Mouse (Mus musculus): Measurements from ENCODE around the gene Cfap299.

Cfap299 gene

DNA sequence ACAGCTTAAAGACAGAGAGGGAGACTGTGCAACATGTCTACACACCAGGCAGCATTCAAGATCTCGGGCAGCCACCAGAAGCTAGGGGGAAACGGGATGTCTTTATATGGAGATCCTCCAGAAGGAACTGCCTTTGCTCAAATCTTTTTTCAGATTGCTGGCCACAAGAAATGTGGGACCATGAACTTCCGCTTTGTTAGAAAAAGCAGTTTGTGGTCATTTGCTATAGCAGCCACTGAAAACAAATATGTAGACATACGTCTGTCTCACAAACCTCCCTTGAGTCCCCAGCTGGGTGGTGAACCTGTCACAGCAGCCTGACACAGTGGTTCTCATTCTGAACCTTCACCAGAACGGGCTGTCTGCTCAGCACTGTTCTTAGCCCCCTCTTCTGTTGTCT lies 363.0 kb downstream of the Cfap299 start:
- DNase-seq, result no peak

DNA sequence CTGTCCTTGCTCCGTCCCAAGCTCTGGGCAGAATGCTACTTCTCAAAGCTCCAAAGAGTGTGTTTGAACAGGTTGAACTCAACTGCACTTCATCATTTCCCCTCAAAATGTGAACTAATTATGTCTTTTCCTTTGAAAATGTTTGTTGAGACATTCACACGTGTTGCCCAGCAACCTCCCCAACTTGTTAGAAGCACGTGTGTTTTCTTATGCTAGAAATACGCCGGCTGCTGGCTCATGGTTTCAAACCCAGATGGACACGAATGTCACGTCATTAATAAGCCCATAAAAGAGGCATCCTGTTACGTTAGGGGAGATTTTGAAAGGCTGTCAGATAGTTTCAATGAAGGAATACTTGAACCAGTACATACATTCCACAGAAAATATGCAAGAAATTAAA lies 367.2 kb downstream of the Cfap299 start:
- DNase-seq, result no peak

DNA sequence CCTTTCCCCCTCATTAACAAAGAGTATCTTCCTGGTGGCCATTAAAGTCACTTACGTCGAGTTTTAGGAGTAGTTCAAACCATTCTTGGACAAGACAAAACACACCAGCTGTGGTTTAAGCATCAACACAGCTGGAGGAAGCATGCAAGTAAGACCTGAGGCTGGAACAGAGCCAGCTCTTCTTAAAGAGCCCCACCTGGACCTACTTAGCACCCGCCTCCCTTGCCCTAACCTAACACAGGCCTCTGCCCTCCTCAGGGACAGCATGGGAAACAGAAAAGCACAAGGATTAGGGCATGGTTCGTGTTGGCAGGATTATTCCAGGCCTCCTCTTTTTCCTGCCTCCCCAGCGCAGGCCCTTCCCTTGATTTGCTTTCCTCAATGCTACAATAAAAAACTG lies 374.9 kb downstream of the Cfap299 start:
- no peak for DNase-seq

DNA sequence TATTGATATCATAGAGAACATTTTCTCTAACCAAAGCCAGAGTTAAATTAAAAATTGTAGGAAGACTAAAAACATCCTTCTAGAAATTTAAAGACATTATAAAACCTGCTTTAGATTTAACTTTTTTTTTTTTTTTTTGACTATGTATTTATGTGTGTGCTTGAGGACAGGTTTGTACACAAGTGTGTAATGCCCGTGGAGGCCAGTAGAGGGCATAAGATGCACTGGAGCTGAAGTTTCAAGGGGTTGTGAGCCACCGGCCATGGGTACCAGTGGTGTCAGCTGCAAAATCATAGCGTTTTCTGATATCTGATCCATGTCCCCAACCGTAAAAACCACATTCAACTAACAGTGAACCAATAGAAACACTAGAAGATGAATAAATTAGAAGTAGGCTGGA lies 377.5 kb downstream of the Cfap299 start:
- DNase-seq, result no peak

DNA sequence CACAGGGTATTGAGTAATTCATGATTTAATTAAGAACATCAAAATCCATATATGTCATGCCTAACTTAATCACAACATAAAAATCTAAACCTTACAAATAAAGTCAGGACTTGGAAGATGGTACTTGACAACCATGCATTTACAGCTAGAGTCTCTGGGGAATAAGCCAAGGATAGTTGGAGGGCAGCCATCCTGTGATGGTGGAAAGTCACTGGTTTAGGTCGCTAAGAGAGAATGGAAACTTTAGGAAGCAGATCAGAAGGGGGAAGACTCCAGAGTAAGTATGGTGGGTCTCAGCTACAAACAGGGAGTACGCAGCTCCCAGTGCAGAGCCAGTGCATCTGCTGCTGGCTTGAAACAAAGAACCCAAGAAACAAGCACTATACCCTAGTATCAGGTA lies 386.3 kb downstream of the Cfap299 start:
- no peak for DNase-seq

DNA sequence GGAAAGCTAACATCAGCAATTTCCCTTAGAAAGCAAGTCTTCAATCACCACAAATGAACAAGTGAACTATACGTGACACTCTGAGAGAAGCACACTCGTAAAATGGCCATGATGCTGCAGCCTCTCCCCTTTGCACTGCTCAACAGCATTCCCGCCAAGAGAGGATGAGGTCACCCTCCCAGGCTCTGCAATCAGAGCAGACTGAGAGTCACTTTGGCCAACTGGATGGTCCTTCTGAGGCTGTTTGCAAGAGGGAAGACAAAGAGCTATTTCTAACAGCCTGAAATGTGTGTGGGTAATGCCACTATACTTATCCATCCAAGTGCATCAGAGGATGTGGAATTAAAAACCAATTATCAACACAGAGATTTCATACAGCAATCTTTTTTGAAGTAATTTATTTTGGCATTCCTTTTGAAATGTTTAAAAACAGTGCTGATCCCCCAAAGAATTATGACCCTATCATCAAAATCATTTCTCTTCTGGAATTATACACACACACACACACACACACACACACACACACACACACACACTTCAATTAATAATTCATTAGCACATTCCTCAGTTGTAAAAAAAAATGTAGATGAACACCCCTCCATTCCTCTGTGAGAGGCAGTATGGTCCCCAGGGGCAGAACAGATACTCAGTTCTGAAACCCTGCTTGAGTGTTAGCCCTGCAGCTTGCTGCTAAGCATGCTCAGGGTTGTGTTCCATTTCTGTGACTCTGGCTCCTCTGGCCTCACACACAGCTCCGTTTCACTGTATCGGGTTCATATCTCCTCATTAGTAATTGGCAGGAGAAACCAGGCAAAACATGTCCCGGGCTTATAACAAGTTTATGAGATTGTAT lies 403.3 kb downstream of the Cfap299 start:
- no peak for DNase-seq

DNA sequence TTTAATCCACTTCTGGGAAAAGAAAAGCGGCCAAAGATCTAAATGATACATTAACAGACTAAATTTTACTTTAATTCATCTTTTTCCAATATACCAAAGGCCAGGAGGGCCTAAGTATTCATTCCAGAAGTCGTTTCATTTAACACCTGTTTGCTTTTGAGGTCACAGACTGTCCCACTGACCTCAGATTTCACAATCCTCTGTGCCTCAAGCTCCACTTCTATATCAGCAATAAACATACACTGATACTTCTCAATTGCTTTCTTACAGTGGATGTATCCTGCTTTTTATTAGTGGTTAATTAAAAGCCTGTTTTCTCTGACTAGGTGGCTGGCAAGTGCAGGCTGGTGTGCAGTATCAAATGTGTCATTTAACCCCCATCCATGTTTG lies 403.9 kb downstream of the Cfap299 start:
- DNase-seq, result no peak

DNA sequence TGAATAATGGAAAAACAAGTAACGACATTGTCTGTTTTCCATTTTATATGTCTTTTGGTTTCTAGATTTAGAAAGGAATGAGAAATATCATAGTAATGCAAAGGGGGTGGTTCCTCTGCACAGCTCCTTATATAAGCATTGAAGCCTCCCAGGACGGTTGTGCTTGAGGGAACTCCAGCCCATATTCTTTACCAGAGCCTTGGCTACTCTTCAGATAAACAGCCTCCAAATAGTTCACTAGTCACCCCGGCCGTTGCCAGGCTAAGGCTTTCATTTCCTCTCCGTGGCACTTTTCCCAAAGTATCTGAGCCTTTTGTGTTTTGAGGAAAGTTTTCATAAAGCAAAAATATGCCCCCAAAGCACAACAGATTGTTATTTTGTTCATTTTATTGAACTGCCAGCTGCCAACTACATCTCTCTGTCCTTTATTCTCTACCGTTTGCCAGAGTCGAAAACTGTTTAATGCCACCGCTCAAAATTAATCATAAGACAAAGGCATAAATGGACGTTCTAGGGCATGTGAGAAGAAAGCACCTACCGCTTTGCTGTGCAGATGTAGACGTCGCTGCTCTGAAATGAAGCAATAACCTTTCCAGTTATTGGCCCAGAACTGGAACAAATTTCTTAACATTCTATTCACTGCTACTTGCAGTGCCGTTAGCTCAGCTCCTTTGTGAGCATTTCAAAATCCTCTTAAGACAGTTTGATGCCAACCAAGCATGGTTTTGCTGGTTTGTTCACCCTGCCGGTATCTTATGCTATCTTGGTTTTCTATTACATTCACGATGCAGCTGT lies 433.0 kb downstream of the Cfap299 start:
- DNase-seq, result no peak

DNA sequence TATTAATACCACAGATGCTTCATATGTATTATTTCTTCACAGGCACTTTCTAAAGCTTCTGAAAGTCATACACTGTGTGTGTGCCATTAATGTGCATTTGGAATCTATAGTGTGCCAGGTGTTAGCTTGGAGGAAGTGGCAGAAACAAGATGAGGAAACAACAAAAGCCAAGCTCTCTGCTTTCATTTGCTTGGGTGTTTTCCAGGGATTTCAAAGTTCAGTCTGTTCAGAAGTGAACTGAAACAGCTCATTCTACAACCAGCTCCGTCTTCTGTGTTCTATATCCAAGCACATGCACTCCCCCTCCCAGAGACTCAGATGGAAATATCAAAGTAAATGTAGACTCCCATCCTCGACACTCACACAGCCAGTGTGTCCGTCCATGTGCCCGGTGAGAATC lies 449.5 kb downstream of the Cfap299 start:
- no peak for DNase-seq

DNA sequence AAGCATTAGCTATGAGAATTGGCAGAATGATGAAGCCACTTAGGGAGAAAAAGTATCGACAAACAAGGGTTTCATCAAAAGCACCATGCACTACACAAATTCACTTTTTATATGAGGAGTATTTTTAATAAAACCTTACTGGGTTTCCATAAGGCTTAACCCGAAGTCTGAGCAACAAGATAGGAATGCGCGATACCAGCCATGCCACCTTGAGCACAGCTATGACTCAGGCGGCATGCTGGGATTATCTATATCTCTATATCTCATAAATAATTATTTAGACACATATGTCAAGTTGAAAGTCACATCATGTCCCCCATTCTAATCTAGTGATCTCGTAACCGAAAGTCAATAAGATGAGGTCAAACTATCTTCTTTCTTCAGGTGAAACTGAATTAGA lies 453.0 kb downstream of the Cfap299 start:
- DNase-seq, result no peak

DNA sequence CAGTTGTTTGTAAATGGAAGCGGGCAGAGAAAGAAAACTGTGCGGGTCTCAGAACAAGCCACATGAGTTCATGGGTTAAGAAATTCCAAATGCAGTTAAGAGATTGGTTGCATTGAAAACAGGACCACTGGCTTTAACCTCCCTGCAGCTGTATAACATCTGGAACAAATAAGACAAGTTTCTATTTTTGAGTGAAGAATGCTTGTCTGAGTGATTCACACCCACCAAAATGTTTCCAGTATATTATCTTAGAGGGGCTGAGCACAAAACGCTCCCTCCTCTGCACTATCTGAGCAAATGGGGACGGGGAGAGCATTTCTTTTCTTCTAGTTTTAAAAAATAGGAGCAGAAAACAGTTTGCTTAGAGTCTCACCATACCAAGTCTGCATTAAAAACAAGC lies 458.6 kb downstream of the Cfap299 start:
- no peak for DNase-seq

DNA sequence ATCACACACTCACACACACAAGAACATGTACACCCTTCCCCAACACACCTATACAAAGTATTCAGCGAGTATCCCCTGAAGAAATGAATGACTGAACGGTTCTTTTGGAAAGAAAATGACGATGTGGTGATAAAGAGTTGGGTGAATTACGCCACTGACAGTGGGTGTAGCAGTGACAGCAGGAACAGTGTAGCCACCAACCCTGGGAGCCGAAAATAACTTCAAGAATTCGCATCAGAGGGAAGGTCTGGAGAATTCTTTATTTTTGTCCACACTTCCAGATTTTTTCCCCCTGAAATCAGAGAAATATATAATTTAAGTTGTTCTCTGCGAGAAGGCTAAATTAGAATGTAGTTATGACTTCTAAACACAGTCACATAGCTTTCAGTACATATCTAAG lies 459.5 kb downstream of the Cfap299 start:
- DNase-seq, result no peak

DNA sequence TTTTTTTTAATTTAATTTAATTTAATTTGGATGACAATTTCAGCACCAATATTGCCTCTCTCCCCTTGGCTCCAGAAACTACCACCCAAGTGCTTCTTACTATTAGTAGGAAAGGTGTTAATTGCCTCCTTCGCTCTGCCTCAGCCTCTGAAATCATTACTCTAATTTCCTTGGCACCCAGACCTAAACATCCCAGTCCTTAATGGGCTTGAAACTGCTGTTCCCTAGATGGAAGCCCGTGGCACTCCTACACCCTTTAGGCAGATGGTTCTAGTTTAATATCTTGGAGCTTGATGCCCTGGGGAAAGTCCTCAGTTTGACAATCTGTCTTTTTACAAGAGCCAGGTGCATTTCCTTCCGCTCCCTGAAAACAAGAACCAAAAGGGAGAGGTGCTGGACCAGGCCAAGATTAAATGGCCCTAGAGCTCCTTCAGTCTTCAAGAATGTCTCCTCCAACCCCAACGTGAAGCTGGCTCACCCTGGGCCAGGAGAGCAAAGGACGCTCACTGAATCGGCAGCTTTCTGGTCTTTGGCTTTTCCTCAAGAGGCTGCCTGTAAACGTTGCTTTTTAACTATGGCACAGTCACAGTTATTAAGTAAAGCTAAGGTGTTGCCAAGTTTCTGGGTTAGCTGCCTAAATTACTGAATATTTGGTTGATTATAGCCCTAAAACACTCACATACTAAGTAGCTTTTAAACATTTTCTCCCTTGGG lies 461.9 kb downstream of the Cfap299 start:
- DNase-seq, result no peak

DNA sequence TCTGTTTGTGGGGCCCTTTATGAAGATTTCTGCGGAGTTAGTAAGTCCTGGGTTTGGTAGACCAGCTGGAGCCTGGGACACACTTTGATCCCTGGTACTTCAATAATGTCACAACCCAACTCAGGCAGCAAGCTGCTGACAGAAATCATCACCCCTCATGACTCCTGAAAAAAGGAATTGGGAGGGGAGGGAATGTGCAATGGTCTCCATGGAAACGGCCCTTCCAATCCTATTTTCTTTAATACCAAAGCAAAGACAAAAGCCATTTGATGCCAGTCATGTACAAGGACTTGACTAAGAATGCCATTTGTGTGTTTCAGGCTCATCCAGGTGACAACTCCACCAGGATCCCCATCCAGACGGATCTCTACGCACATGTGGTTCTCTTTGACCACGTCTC lies 472.4 kb downstream of the Cfap299 start:
- DNase-seq, result no peak

DNA sequence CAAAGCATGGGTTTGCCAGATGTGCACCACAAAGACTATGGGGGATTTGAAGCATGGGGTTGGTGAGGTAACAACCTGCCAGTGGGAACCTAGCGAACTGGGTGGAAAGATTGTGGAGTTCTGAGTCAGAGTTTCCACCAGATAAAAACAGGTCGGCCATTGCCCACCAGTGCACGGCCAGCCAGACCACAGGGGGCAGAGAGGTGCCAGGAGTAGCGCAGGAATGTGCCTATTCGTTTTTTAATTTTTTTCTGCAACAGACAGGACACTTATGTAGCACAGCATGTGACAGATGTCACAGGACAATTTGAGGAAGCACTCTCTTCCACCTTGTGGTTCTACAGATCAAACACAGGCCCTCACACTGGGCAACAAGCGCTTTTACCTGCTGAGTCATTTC lies 475.7 kb downstream of the Cfap299 start:
- no peak for DNase-seq

DNA sequence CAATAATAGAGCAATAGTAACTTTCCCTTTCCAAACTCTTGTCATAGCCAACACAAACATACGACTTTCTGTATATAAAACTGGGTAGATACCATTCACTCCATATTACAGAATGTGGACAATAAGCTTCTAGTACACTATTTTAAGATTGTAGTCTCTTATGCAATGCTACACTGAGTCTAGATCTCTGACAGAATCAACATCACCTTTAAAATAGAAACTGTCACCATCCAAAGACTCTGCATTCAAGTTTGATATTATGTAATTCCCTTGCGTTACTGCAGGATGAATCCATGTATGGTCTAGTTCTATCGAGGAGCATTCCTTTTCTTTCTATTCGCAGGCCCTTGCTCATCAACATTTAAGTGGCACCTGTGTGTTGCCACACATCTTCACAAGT lies 477.4 kb downstream of the Cfap299 start:
- no peak for DNase-seq

DNA sequence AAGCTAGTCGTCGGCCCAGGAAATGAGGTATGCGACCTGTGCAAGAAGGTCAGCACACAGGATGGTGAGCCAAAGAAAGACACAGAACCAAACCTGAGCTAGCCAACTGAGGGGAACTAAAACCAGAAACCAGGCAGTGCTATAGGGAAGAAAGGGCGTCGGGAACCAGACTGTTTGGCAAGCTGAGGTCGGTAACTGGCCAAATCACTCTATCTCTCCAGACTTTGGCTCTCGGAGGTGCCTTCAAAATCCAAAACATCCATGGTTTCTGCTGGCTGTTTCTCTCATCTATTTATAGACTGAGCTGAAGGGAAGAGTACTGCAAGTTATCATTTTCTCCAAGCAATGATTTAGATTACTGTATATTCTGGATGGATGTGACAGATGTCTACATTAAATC lies 477.9 kb downstream of the Cfap299 start:
- DNase-seq, result no peak

DNA sequence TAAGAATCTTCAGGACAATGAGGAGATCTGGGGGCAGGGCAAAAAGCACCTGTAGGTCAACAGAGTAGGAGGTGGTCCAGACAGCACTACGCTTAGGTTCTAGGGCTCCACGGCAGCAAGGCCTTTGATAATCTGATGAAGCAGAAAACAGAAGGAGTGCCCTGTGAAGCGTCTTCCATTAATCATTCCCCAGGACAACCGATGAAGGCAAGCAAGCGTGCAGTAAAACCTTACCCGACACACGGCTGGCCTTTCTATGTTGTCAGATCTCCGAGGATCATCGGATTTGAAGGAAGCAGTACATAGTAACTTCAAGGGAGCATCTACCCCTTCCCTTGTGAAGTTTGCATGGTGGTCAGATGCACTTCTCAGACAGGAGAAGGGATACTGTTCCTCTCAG lies 478.8 kb downstream of the Cfap299 start:
- no peak for DNase-seq

DNA sequence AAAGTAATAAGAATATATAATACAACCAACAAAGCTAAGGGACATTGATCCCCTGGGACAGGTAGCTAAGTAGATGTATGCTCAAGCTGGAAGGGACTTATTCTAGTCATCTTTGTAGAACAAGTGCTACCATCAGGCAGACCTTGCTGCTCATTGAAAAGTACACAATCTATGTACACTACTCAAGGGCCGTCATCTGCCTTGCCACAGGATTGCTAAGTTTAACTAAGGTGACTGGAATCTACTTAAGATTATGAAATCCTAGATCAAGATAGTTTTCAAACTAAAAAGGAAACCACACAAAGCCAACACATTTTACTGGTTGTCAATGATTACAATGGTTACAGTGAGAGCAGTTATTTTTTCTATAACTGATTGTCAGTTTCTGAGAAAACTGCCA lies 483.3 kb downstream of the Cfap299 start:
- DNase-seq, result no peak

DNA sequence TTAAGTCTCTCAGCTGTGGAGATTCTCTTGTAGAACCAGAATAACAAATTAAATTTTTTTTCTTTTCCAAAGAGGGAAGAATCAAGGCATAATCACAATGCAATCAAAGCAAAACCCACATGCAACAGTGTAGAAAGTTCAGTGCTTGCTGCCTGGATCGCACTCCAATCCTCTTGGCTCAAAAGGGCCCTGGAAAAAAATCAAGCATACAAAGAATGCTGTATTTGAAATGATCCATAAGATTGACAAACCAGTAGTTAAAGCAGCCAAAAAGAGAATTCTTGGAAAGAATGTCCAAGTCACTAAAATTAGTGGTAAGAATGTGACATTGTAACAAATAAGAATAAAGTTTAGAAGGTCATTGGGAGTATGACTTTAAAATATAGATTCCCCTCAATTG lies 486.2 kb downstream of the Cfap299 start:
- DNase-seq, result no peak

DNA sequence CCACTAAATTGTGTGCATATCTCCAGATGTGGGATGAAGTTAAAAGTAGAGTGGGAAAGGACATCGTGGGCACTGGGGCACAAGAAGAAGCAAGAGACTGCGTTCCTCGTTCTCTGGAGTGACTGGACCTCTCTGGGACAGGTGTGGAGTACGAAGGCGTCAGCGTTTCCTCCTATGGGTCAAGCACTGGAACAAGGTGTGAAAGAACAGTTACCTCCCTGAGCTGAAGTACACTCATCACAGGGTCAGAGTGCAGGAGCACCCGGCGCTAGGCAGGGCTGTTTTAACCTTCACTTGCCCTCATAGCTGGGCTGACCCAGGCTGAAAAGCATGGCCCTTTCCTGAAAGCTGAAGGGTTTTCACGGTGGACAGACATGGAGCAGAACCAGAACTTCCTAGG lies 504.7 kb downstream of the Cfap299 start:
- no peak for DNase-seq

DNA sequence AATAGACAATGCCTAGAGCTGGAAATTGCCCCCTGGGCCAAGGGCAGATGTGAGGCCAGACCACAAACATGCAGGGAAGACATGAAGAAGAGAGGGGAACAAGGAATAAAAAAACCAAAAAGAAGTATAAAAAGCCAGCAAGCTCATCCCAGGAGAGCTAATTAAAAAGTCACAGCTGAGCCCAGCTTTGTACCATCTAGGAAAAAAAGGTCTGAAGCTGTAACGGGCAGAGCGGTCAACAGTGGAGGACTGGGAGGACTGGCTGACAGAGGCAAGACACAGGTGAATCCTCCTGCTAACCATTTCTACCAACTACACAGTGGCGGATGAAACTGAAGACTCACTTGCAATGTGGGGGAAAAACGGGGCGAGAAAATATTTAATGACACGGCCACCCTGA lies 505.2 kb downstream of the Cfap299 start:
- no peak for DNase-seq

DNA sequence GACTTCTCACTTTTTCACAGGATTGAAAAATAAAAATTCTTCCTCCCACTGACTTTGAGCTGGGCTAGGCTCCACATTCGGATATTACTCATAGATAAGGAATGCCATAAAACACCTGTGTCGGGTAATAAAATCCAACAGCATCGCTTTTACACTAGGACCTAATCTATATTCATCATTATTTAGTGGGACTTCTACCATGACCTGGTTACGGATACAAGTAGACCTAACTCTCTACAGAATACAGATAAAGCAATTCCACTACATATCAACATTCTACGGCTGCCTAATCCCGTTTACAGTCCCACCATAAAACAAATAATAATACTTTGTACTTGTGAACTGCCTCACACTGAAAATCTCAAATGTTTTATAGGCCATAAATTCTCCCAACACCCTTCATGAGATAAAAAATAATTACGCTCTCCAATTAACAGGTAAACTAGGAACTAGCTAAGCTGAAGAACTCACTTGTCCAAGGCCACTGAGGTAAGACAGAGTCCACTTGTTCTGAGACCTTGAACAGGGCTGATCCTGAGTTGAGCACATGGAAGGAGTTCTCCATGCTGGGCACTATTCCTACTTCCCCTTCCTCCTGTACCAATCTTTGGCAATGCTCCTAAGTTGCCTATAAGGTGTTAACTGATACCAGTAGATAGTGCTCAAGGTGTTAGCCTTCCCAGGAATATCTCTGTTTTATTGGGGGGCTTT lies 513.7 kb downstream of the Cfap299 start:
- DNase-seq, result no peak
